Mouse (Mus musculus) ES-E14 (cell line): ENCODE results near the gene Pax4. TPM values are rescaled to one million over a fixed set of nuclear protein-coding genes. Genes with fewer than 3 reads are reported as not detected.

Experiments
- DNase-seq: peaks from one replicate; pipeline ENCODE4 v3.0.0-alpha.2; 2013; ENCODE audit warnings: low read depth, low spot score
- H3K27ac ChIP-seq: 2 replicates; pipeline ENCODE4 v1.5.1; 2012; ENCODE audit warnings: low read depth, mild to moderate bottlenecking, low read length, moderate library complexity, mixed read lengths; ENCODE audit not compliant: poor library complexity, insufficient read depth, severe bottlenecking
- H3K36me3 ChIP-seq: 2 replicates; pipeline ENCODE4 v1.6.1; 2012; ENCODE audit warnings: mild to moderate bottlenecking, low read length, moderate library complexity, mixed read lengths; ENCODE audit not compliant: control insufficient read depth, poor library complexity, insufficient read depth, severe bottlenecking
- H3K4me1 ChIP-seq, 2 experiments: fragments of 150-350 bp in 1 of 2; sonication (generic) in 1 of 2; 2 replicates each; pipeline ENCODE4 v1.6.1; 2012; ENCODE audit warnings: low read length in 2 of 2, mild to moderate bottlenecking in 1 of 2, mixed read lengths in 1 of 2; ENCODE audit not compliant: control insufficient read depth in 2 of 2, insufficient read depth in 2 of 2, poor library complexity in 1 of 2
- H3K4me3 ChIP-seq, 2 experiments: fragments of 150-350 bp in 1 of 2; sonication (generic) in 1 of 2; 2 replicates each; pipeline ENCODE4 v1.5.1; 2012; ENCODE audit warnings: low read length in 2 of 2, low read depth in 1 of 2, mild to moderate bottlenecking in 1 of 2, mixed read lengths in 1 of 2; ENCODE audit not compliant: insufficient read depth in 1 of 2, poor library complexity in 1 of 2, severe bottlenecking in 1 of 2
- H3K9ac ChIP-seq: 2 replicates; pipeline ENCODE4 v1.6.1; 2012; ENCODE audit warnings: low read depth, mild to moderate bottlenecking, low read length, mixed read lengths; ENCODE audit not compliant: poor library complexity, insufficient read depth, severe bottlenecking
- H3K9me3 ChIP-seq: fragments of 150-350 bp; sonication (generic); 2 replicates; pipeline ENCODE4 v1.6.1; 2012; ENCODE audit warnings: low read depth, mild to moderate bottlenecking, low read length; ENCODE audit not compliant: control insufficient read depth, insufficient read depth
- CHD2 ChIP-seq: IDR thresholded peaks from 2 replicates; pipeline ENCODE4 v1.6.1; 2014; ENCODE audit warnings: mild to moderate bottlenecking, low read depth, low read length, inconsistent platforms
- HCFC1 ChIP-seq: IDR thresholded peaks from 2 replicates; pipeline ENCODE4 v1.6.1; 2012; ENCODE audit warnings: low read length, inconsistent platforms, borderline replicate concordance; ENCODE audit not compliant: insufficient read depth
- MAFK ChIP-seq: IDR thresholded peaks from 2 replicates; pipeline ENCODE4 v1.6.1; 2014; ENCODE audit warnings: mild to moderate bottlenecking, low read depth, low read length, inconsistent platforms; ENCODE audit not compliant: insufficient read depth
- ZC3H11A ChIP-seq: IDR thresholded peaks from 2 replicates; pipeline ENCODE4 v1.6.1; 2012; ENCODE audit warnings: low read depth, mild to moderate bottlenecking, inconsistent platforms, low read length, borderline replicate concordance
- ZNF384 ChIP-seq: IDR thresholded peaks from 2 replicates; pipeline ENCODE4 v1.6.1; 2012; ENCODE audit warnings: low read depth, low read length, inconsistent platforms
- in situ Hi-C, 2 experiments: fragments of 600-800 bp; cut with MboI; formaldehyde crosslinking; loops; one replicate each; pipeline ENCODE4 v1.15.1; 2025; ENCODE audit warnings: low sequenced_read_pairs in 2 of 2, inconsistent platforms in 1 of 2; ENCODE audit not compliant: unreplicated experiment in 2 of 2
- total RNA-seq: library from RNA; depleted of rRNA; stranded (reverse); fragments of 300-350 nt; gene quantifications from 2 replicates; pipeline ENCODE4 v1.2.3, GENCODE M21; 2012; rRNA removed

Pax4 gene
- not detected in 2 replicates for total RNA-seq

DNA sequence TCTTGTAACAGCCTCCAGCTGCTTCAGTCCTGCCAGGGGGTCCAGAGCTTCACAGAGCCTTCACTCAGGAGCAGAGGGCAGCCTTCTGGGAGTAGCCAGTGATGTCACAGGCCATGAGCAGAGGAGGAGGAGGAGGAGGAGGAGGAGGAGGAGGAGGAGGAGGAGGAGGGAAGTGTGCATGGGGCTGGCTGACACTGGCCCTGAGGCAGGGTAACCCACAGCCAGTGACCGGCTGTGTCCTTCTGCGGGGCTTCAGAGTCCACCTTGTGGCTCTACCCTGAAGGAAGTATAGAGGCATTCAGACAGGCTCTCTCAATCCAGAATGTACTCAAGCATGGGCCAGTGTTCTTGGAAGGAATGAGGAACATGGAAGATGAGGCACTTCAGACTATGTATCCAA lies at the start of gene Pax4:
TSS of gene Pax4 (minus strand) at position 101 of the 400 bp plus-strand sequence.
- no peaks in the 10 kb centered on the region for H3K36me3 ChIP-seq
- H3K4me1 ChIP-seq, result no peaks in the 10 kb centered on the region
- no peaks in the 10 kb centered on the region for H3K9me3 ChIP-seq
- H3K4me3 ChIP-seq, result no peak within 1 kb of the TSS
- DNase-seq, result no peak
- no peak for TF ChIP-seq ZNF384
- no peak for TF ChIP-seq CHD2
- TF ChIP-seq ZC3H11A, result no peak
- no peak for TF ChIP-seq MAFK
- TF ChIP-seq HCFC1, result no peak
- no peak within 1 kb of the TSS for H3K27ac ChIP-seq
- H3K9ac ChIP-seq, result no peak within 1 kb of the TSS
- in situ Hi-C loops, result no loop called here

DNA sequence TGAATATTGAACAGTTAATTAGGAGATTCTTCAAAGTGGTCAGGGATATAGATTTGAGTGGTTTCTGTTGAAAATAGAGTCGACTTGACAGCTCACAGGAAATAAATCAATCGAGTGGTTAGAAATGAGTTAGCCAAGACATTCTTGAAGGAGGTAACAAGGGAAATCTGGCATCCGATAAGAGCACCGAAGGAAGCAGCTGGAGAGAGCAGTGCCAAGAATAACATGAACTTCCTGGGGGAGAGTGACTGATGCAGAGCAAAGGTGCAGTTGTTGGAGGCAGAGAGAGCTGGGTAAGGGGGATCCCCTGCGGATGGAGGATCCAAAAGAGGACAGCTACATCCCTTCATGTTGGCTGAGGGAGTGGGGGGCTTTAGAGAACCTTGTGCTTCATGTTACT lies 48.7 kb upstream of the Pax4 start:
- Histone ChIP-seq H3K4me3 (no peak overlapping the region), H3K4me1 (peaks cover 0 to 2% of the 10 kb centered on the region in 2 experiments; a peak in 1 of 4 replicates), H3K27ac (no peak overlapping the region), H3K36me3 (peaks cover 2% of the 10 kb centered on the region), H3K9me3 (no peaks in the 10 kb centered on the region), H3K9ac (no peak overlapping the region)
- in situ Hi-C loops, result no loop called here
- no peak for TF ChIP-seq MAFK
- no peak for TF ChIP-seq CHD2
- no peak for DNase-seq

DNA sequence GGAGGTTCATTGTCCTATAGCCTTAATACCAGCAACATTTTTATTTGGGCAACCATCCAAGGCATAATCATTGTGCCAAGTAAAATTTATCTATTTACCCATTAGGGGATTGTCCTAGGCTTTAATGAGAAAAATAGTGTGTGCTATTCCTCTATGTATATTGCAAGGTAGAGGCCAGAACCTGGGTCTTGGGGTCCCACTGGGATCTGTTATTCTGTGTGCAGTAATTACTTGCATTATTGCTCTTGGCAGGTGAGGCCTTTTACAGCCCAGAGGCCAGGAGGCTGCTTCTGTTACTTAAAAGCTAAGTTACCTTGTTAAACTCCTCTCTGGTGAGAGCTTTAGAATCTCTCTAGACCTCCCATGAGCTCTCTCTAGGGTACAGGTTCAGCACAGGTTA lies 42.0 kb upstream of the Pax4 start:
- Histone ChIP-seq H3K36me3 (peaks cover 16% of the 10 kb centered on the region), H3K9ac (no peak overlapping the region), H3K4me3 (no peak overlapping the region), H3K9me3 (no peaks in the 10 kb centered on the region), H3K27ac (no peak overlapping the region), H3K4me1 (no peaks in the 10 kb centered on the region)
- in situ Hi-C loops, result no loop called here
- no peak for DNase-seq
- TF ChIP-seq CHD2 (no peak), ZNF384 (no peak), MAFK (no peak), HCFC1 (no peak), ZC3H11A (no peak)

DNA sequence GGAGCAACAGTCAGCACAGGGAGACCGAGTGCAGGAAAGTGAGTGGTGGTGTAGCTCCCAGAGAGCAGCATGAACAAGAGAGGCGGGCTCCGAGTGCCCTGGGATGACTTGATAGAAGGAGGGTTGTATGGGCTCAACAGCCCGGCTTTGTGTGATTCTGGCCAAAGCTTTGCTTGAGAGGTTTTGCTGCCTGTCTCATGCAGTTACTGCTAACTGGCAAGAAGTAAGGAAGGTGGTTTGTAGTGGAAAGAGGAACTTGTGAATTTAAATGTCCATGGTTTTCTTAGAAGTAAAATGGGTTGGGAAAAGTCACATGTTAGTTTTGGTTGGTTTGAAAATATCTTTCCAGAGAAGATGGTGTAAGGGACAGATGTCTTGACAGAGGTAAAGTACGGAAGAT lies 41.5 kb upstream of the Pax4 start:
- Histone ChIP-seq H3K36me3 (peaks cover 16% of the 10 kb centered on the region), H3K4me1 (peaks cover 0 to 2% of the 10 kb centered on the region in 2 experiments; a peak in 1 of 4 replicates), H3K9me3 (no peaks in the 10 kb centered on the region), H3K27ac (no peak overlapping the region), H3K9ac (no peak overlapping the region), H3K4me3 (no peak overlapping the region)
- in situ Hi-C loops, result no loop called here
- no peak for DNase-seq
- TF ChIP-seq ZNF384 (no peak), ZC3H11A (no peak), MAFK (no peak), HCFC1 (no peak), CHD2 (no peak)

DNA sequence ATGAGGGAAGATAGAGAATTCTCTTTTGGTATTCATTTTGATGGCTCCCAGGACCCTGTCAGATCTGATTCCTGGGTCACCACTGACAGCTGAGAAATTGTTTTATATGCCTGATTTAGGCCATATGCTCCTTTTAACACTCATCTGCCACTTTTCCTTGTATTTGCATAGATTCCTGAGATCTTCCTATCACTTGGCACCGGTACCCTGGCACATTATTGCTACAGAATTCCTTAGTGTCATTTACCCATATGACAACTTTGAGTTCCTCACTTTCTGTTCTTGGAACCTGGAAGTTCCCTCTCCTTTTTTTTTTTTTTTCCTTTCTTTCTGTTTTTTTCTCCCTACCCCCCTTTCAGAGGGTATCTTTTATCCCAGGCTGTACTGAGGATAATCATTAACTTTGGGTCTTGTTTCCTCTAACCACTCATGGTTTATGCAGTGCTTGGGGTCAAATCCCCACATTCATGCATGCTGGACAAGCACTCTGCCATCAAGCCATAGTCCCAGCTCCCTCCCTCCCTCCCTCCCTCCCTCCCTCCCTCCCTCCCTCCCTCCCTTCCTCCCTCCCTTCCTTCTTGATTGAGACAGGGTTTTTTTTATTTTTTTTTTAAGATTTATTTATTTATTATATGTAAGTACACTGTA lies 39.2 kb upstream of the Pax4 start:
- Histone ChIP-seq H3K27ac (no peak overlapping the region), H3K4me1 (peaks cover 0 to 2% of the 10 kb centered on the region in 2 experiments; a peak in 1 of 4 replicates), H3K36me3 (peaks cover 19% of the 10 kb centered on the region), H3K9ac (no peak overlapping the region), H3K4me3 (no peak overlapping the region), H3K9me3 (no peaks in the 10 kb centered on the region)
- no peak for DNase-seq
- in situ Hi-C loops, result no loop called here
- TF ChIP-seq CHD2, result no peak
- TF ChIP-seq MAFK, result no peak
- TF ChIP-seq ZC3H11A, result no peak
- TF ChIP-seq ZNF384, result no peak
- TF ChIP-seq HCFC1, result no peak
